Mouse (Mus musculus) megakaryocyte, embryonic 14.5 days (primary cell): ENCODE measurements around the gene Tbc1d8. TPM values are rescaled to one million over a fixed set of nuclear protein-coding genes. Genes with fewer than 3 reads are reported as not detected.

ENCODE experiments used
- H3K27me3 ChIP-seq: replicated peaks from 2 replicates; pipeline ENCODE3; 2012; ENCODE audit warnings: inconsistent platforms
- H3K36me3 ChIP-seq: replicated peaks from 2 replicates; pipeline ENCODE3; 2012; ENCODE audit warnings: low read length, inconsistent platforms, mixed read lengths
- H3K4me1 ChIP-seq: 2 replicates; pipeline ENCODE4 v1.6.1; 2012; ENCODE audit warnings: inconsistent platforms
- H3K4me3 ChIP-seq: replicated peaks from 2 replicates; pipeline ENCODE3; 2012; ENCODE audit warnings: moderate library complexity, mild to moderate bottlenecking, inconsistent platforms
- H3K9me3 ChIP-seq: 2 replicates; pipeline ENCODE4 v1.6.1; 2012; ENCODE audit warnings: inconsistent platforms
- FLI1 ChIP-seq: IDR thresholded peaks from 2 replicates; pipeline ENCODE4 v1.6.1; 2012; ENCODE audit warnings: low read length, inconsistent platforms, mixed read lengths
- GATA1 ChIP-seq: IDR thresholded peaks from 3 replicates; pipeline ENCODE4 v1.6.1; 2012; ENCODE audit warnings: mixed read lengths, low read length, inconsistent platforms, borderline replicate concordance
- polyA plus RNA-seq: library from polyadenylated mRNA; stranded (reverse); fragments of >175 nt; gene quantifications from 2 replicates; pipeline ENCODE4 v1.2.3, GENCODE M21; 2012; ENCODE audit warnings: low replicate concordance; ENCODE audit not compliant: insufficient read depth

The Tbc1d8 gene
- polyA plus RNA-seq, 1 experiment: 6.4 TPM

GRCm38 (mm10) chr1:39392189-39392588 is 86.4 kb downstream of the Tbc1d8 start:
- Histone ChIP-seq H3K27me3 (peaks cover 9% of the 10 kb centered on the region), H3K4me3 (no peak overlapping the region), H3K9me3 (peaks cover 8% of the 10 kb centered on the region), H3K36me3 (peaks cover 92% of the 10 kb centered on the region), H3K4me1 (peaks cover 78% of the 10 kb centered on the region)
- TF ChIP-seq GATA1: no peak
- TF ChIP-seq FLI1: no peak

- H3K9me3 ChIP-seq: peaks cover 2% of the 10 kb centered on the region
Measured at GRCm38 (mm10) chr1:39391652-39392051, 86.9 kb downstream of the Tbc1d8 start.

GRCm38 (mm10) chr1:39389338-39389737 is 89.2 kb downstream of the Tbc1d8 start:
- Histone ChIP-seq H3K9me3 (no peaks in the 10 kb centered on the region), H3K4me1 (peaks cover 67% of the 10 kb centered on the region), H3K4me3 (no peak overlapping the region), H3K36me3 (peaks cover 96% of the 10 kb centered on the region), H3K27me3 (peaks cover 13% of the 10 kb centered on the region)
- TF ChIP-seq FLI1 (no peak), GATA1 (no peak)

More at GRCm38 (mm10) chr1:39391652-39392051, 86.9 kb downstream of the Tbc1d8 start:
- H3K4me3 ChIP-seq: no peak overlapping the region
- peaks cover 92% of the 10 kb centered on the region for H3K36me3 ChIP-seq
- TF ChIP-seq GATA1 (no peak), FLI1 (no peak)
- H3K4me1 ChIP-seq: peaks cover 73% of the 10 kb centered on the region
- H3K27me3 ChIP-seq: peaks cover 10% of the 10 kb centered on the region

- no peak overlapping the region for H3K4me3 ChIP-seq
- H3K36me3 ChIP-seq: peaks cover 95% of the 10 kb centered on the region
- H3K27me3 ChIP-seq: peaks cover 13% of the 10 kb centered on the region
- TF ChIP-seq GATA1: no peak
- no peak for TF ChIP-seq FLI1
- no peaks in the 10 kb centered on the region for H3K9me3 ChIP-seq
- H3K4me1 ChIP-seq: peaks cover 62% of the 10 kb centered on the region
Measured at GRCm38 (mm10) chr1:39388163-39388562, 90.4 kb downstream of the Tbc1d8 start.

GRCm38 (mm10) chr1:39387497-39387896 is 91.1 kb downstream of the Tbc1d8 start:
- Histone ChIP-seq H3K27me3 (peaks cover 13% of the 10 kb centered on the region), H3K9me3 (no peaks in the 10 kb centered on the region), H3K4me1 (peaks cover 59% of the 10 kb centered on the region), H3K4me3 (no peak overlapping the region), H3K36me3 (peaks cover 95% of the 10 kb centered on the region)
- TF ChIP-seq FLI1 (no peak), GATA1 (no peak)

GRCm38 (mm10) chr1:39386456-39386855 is 92.1 kb downstream of the Tbc1d8 start:
- Histone ChIP-seq H3K4me1 (peaks cover 52% of the 10 kb centered on the region), H3K9me3 (no peaks in the 10 kb centered on the region), H3K4me3 (no peak overlapping the region), H3K27me3 (peaks cover 11% of the 10 kb centered on the region), H3K36me3 (peaks cover 92% of the 10 kb centered on the region)
- TF ChIP-seq GATA1: no peak
- no peak for TF ChIP-seq FLI1

- Histone ChIP-seq H3K9me3 (no peaks in the 10 kb centered on the region), H3K4me1 (peaks cover 64% of the 10 kb centered on the region), H3K27me3 (peaks cover 10% of the 10 kb centered on the region), H3K4me3 (peak overlapping the region; percentile 50), H3K36me3 (peaks cover 93% of the 10 kb centered on the region)
- TF ChIP-seq FLI1 (no peak), GATA1 (no peak)
Measured at GRCm38 (mm10) chr1:39384914-39385313, 93.6 kb downstream of the Tbc1d8 start.

- no peaks in the 10 kb centered on the region for H3K9me3 ChIP-seq
- peaks cover 10% of the 10 kb centered on the region for H3K27me3 ChIP-seq
- TF ChIP-seq FLI1 (no peak), GATA1 (no peak)
- peaks cover 94% of the 10 kb centered on the region for H3K36me3 ChIP-seq
- H3K4me3 ChIP-seq: no peak overlapping the region
- H3K4me1 ChIP-seq: peaks cover 54% of the 10 kb centered on the region
Measured at GRCm38 (mm10) chr1:39381017-39381416, 97.5 kb downstream of the Tbc1d8 start.

GRCm38 (mm10) chr1:39379021-39379420 is 99.5 kb downstream of the Tbc1d8 start:
- H3K4me1 ChIP-seq: peaks cover 34% of the 10 kb centered on the region
- no peaks in the 10 kb centered on the region for H3K9me3 ChIP-seq
- TF ChIP-seq GATA1 (no peak), FLI1 (no peak)
- H3K36me3 ChIP-seq: peaks cover 93% of the 10 kb centered on the region
- peaks cover 7% of the 10 kb centered on the region for H3K27me3 ChIP-seq
- H3K4me3 ChIP-seq: no peak overlapping the region

- Histone ChIP-seq H3K4me1 (peaks cover 30% of the 10 kb centered on the region), H3K4me3 (no peak overlapping the region), H3K36me3 (peaks cover 93% of the 10 kb centered on the region), H3K27me3 (peaks cover 7% of the 10 kb centered on the region), H3K9me3 (no peaks in the 10 kb centered on the region)
- TF ChIP-seq FLI1 (no peak), GATA1 (no peak)
Measured at GRCm38 (mm10) chr1:39378540-39378939, 100.0 kb downstream of the Tbc1d8 start.
